Mouse (Mus musculus): ENCODE data around the gene Rcc1.
A peak's percentile ranks its signal among the peaks of the same experiment; 100 is the strongest.

Gene Rcc1

DNA sequence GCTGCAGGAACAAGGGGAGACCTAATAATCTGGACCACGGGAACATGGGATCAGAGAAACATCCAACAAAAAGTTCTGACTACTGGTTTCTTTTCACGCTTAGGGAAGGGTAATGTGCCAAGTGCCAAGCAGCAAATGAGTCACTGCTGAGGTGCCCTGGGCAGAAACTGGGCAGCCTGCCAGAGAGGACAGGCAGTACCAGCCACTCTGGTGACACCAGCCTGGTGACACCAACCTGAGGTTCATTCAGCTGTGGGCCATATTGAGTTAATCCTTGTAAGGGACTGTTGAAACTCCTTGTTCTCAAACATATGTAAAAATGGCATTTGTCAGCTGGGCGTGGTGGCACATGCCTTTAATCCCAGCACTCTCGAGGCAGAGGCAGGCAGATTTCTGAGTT is 1.2 kb upstream of the Rcc1 start:
- DNase-seq = peak; percentile 24 to 31

DNA sequence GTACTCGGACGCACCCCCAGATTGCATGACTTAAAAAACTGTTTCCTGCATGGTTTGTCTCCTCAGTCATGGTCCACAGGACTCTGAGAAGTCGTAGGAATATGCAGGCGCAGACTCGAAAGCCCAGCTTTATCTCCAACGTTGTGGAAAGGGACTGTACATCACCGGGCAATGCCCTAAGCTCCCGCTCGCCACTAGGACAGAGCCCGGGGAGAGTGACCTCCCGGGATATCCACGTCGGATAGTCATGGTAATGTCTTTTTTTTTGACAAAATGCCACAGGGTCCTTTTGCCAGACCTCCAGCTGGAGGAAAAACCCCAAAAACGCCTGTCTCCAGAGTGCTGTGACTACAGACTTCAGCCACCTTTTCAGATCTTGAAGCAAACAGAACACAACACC is 666 bp downstream of the Rcc1 start:
- peak in 1 of 2 experiments; percentile 22 for DNase-seq

DNA sequence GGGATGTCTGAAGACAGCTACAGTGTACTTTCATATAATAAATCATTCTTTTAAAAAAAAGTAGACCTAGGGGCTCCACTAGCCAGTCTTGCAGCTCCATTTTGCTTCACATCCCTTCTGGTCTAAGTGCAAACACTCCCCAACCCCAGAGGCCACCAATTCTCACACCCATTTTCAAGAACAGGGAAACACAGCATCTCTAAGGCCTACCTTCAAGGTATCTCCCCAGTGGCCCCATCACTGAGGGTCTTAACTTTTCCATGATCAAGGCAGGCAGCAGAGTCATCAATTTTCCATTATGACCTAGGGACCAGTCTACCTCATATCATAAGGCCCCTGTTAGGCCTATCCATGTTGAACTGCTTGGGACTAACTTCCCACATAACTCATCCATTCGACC is 2.0 kb downstream of the Rcc1 start:
- no peak for DNase-seq

DNA sequence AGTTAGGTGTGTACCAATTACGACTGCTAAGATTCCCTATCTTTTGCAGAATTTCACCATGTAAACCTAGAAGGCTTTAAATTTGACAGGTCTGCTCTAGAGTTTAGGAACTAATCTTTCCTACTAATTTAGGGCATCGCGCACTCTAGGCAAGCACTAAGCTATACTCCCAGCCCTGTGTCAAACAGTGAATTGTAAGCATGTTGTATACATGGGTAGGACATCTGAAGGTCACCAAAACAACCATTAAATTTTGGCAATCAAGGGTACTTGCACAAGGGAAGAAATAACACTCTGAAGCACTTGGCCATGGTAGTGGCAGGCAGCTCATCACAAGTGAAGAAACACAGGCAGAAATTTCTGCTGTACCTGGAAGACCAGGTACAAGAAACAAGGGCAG is 2.6 kb downstream of the Rcc1 start:
- no peak for DNase-seq

DNA sequence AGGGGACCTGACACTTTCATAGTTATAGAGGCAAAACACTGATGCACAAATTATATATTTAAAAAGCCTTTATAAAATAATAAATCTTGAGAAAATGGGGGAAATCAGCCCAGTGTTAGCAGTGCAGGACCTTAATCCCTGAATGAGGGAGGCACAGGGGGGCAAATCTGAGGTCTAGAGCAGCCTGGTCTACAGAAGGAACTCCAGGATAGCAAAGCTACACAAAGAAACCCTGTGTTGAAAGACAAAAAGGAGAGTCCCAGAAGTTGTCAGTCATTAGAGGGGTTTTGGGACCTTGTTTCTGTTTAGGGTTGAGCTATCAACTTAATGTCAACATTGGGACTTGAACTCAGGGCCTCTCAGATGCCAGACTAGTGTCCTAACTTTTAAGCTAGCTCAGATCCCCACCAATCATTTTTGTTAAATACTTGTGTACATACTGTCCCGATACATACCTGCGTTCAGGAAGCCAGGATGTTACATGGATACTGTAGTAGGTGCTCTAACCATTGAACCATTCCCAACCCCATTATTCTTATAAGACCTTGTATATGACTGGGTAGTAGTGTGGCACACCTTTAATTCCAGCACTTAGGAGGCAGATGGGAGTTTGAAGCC is 3.2 kb downstream of the Rcc1 start:
- no peak for DNase-seq

DNA sequence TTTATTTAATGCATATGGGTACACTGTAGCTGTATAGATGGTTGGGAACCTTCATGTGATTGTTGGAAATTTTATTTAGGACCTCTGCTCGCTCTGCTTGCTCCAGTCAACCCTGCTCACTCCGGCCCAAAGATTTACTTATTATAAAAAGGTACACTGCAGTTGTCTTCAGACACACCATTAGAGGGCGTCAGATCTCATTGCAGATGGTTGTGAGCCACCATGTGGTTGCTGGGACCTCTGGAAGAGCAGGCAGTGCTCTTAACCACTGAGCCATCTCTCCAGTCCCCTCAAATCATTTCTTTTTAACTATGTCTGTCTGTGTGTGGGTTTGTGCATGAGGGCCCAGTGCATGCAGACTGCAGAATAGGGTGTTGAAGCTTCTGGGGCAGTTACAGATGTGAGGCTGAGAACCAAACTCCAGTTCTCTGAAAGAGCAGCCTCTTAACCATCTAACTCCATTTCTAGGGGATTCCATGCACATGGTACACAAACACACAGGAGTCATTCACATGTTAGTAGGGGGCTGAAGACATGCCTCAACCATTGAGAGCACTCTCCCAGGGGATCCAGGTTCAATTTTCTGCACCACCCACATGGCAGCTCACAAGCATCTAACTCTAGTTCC is 3.8 kb downstream of the Rcc1 start:
- no peak for DNase-seq

DNA sequence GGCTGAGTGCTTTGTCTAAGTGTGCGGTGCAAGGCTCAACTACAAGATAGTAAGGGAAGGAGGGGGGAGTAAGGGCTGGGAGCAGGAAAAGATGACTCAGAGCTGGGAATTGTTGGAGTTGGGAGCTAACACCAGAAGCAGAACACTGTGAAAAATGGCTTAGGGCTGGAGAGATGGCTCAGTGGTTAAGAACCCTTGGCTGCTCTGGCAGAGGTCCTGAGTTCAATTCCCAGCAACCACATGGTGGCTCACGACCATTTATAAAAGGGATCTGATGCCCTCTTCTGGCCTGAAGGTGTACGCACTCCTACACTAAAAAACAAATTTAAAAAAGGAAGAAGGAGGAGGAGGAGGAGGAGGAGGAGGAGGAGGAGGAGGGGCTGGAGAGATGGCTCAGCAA is 6.7 kb downstream of the Rcc1 start:
- no peak for DNase-seq

DNA sequence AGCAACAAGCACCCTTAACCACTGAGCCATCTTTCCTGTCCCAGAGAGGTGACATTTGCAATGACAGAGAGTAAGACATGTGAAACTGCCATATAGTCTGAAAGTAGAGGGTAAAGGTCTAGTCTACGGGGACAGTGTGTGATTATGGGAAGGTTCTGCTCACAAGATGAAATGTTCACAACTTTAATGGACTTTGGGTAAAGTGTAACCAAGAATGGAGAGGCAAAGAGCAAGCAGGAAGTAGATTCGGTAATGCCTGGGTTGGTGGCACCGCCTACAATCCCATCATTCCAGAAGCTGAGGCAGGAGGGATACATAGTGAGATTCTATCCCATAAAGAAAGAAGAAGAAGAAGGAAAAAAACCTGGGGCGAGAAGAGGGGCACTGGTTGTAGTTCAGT is 7.1 kb downstream of the Rcc1 start:
- no peak for DNase-seq

DNA sequence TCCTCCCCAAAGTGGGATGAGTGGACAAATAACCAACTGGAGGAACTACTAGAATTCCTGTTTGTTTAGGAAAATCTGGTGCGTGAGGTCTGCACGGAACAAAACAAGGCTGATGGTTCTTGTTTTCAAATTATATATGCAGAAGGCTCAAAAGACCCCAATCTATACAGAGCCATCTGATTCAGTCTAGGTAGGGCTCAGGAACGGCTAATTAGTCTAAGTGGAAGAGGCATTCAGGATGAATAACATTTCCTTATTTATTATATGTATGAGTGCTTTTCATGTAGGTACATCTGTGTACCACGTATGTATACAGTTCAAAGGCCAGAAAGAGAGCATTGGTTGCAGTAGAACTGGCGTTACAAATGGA is 7.6 kb downstream of the Rcc1 start:
- no peak for DNase-seq

DNA sequence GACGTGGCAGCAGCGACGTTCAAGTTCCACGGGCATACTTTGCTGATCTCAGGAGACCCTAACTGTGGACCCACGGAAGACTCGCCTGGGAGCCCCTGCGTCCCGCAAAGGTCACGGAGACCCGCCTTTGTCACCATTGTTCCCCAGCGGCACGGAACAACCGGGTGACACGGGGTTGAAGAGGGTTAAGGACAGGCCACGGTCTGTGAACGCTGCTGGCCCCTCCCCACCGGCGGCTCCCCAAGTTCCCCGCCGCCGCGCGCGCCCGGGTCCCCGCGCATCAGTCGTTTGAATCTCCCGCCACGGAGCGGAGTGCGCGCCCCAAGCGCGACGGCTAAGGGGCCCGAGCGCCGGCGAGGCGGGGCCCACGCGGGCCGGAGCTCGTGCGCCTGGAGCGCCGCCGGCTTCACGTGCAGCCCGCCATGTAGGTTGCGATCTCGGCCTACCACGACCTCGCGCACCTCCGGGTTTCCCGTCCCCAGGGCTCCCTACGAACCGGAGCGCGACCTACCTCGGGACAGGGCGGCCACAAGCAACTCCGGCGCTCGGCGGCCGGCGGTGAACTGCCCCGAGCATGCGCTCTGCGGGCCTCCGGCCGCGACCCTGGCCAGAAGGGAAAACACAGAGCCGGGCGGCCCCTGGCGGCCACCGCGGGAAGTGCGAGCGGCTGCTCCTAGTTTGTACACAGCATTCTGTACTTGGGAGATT is 8.1 kb downstream of the Rcc1 start:
- peak; percentile 97 to 99 for DNase-seq

DNA sequence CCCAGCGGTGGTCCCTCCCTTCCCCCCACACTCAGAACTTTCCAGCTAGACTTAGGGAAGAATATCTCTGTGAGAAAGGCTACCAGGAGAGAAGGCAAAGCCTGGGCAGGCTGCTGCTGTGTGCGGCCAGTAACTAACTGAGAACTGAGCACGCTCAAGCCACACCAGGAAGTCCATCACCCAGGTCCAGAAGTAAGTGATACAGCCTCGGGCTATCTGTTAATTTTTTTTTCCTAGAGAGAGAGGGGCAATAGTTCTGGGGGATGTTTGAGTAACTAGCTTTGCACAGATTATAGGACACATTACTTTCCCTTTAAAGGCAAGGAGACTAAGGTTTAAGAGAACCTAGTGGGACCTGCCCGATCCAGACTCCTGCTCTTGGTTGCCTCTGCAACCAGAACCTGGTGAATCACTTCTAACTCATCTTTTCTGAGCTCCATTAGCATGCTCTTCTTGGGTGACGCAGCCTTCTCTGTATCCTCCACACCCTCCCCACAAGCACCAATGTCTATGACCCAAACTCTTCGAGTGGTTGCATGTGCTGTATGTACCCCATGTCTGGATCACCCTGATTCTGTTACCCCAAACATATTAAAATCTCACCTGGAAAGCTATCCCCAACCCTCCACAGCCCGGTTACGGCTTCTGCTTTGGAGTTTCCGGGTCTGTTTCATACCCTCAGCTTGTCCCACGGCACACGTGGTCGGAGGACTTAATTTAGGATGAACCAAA is 8.8 kb downstream of the Rcc1 start:
- no peak for DNase-seq

DNA sequence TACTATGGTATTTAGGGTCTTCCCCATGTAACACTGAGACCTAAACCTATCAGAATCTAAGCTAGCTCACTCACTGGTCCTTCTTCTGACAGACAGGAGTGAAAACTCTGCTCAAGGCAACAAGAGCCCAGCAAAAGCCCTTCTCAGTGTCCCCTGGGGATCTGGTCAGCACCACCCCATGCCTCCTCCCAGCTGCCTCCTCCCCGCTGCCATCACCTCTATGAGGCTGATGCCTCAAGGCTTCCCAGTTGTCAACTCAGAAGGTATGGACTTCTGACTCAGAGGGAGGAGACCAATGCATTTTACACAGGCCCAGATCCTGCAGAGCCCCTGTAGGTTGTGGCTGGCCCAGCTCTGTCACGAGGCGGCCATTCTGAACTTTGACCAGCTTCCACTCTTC is 12.0 kb downstream of the Rcc1 start:
- DNase-seq = no peak

DNA sequence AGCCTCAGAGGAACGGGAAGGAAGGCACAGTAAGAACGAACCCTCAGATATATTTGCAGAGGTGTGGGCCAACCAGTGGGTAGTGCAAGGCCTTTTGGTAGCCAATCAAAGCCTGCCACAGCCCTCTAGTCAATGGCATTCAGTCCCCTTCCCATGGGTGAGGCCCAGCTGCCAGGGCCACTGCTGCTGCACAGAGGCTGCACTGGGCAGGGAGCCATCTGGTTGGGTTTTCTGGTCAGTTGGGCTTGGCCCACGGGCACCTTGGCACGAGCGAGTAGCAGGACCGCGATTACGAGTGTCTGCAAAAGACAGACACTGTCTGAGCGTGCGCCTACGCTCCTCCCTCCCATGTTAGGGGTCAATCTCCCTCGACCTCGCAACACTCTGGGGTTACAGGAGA is 14.5 kb downstream of the Rcc1 start:
- DNase-seq = peak in 1 of 2 experiments; percentile 30

DNA sequence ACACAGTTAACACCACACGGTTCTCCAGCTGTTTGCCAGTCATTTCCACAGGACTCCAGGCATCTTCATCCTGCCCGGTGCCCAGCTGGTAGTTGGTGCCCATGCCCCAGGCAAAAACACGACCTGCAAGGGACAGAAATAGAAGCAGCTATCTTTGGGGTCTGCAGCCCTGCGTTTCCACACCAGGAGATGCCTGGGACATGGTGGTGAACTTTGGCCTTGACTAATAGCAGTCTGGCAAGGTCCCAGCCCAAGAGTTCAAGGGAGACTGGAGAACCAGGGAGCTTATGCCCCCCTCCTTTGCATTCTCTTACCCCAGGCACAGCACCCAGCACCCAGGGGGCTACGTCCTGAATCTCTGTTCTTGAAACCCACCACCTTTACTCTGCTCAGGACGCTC is 20.5 kb downstream of the Rcc1 start:
- no peak for DNase-seq

DNA sequence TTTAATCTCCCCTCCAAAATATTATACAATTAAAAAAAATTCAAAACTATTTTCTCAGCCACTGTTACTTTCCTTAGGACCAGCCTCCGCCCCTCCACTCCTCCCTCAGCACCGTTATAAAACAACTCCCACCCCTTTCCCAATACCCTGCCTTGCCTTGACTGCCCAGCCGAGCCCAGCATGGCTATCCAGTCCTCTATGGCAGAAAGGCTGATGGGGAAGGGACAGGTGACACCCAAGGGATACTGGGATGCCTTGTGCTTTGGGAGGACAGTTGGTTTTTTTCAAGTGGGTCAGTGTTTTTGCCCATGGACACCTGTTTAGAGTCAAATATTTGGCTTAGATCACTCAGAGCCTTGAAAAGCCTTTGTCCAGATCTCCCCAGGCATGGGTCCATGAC is 21.4 kb downstream of the Rcc1 start:
- no peak for DNase-seq

DNA sequence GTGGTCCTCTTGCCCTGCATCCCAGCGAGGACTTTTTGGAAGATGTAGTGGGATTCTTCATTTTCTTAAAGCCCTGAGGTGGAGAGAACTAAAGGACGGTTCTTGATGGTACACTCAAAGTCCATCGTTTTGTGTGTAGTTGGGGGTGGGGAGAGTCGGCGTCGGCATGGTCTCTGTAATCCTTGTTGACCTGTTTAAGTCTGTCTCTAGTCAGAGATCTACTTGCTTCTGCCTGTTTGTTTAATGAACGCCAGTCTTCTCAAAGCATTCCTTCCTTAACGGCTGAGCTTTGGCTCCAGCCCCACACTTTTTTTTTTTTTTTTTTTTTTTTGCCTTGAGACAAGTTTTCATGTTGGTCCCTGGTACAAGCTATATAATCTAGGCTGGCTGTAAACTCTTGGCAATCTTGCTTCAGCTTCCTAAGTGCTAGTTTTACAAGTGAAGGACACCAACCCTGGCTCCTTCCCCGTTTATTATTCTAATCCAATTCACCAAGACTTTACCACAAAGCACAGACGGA is 23.5 kb downstream of the Rcc1 start:
- no peak for DNase-seq

DNA sequence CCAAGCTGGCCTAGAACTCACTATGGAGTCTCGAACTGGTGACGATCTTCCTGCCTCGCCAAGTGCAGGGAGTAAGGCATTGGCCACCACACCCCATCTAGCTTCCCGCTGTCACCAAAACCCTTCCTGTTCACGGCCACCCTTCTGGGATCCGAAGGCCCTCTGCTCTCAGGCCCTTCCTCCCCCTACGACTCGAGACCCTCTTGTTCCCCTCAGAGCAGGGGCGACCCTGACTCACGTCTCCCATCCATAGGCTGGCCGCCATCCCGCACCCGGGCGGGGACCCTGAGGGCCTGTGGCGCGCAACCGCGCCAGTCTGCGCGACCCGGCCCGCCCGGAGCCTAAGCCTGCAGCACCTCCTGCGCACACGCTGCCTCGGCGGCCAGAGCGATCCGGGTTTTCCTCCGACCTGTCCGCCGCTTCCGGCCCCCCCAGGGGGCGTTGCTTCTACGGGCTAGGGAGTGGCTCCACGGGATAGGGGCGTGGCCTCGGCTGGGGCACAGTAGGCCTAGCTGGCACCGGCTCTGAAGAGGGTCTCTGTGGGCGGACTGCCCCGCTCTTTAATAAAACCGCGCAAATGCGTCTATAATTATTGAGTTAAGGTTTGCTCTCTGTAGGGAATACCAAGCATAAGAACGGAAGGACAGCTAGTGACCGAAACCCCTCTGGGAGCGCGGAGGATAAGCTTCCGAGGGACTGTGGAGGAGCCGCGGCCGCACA is 24.1 kb downstream of the Rcc1 start, which contains the start of gene Trnau1ap:
TSS of gene Trnau1ap (minus strand) at position 424 of the 720 bp plus-strand sequence.
- DNase-seq = peak; percentile 84 to 91

DNA sequence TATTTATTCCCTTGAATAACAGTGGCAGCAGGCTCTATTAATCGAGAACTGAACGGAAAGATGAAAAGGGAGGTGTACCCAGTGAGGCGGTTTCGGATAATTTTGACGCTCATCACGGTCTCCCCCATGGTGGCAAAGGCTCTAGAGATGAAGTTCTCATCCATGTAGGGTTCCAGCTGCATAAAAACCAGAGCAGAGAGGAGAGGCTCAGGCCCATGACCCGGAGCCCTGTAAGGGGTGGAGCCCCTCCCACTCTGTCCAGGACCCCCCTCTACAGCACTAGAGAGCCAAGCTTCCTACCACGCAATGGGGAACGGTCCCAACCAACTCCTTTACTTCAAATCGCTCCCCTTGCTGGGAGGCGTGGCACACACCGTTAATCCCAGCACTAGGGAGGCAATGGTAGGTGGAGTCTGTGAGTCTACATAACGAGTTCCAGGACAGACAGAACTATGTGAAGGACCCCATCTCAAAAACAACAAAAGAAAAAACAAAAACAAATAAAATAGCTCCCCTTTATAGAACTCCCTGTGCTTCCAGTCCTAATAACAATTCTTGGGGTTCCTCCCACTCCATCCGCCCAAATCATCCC is 24.9 kb downstream of the Rcc1 start:
- DNase-seq = no peak

DNA sequence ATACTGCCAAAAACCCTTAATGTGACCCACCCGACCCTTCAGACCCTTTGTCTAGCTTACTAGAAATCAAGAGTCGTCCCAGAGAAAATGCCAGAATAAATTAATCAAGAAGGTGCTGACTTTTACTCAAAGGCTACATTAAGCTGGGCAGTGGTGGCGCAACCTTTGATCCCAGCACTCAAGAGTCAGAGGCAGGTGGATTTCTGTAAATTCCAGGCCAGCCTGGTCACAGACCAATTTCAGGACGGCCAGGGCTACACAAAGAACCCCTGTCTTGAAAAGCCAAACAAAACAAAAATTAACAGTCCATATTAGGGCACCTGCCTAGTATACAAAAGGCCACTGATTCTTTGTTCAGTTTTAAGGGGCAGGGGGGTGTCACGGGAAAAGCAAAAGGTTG is 26.9 kb downstream of the Rcc1 start:
- no peak for DNase-seq

DNA sequence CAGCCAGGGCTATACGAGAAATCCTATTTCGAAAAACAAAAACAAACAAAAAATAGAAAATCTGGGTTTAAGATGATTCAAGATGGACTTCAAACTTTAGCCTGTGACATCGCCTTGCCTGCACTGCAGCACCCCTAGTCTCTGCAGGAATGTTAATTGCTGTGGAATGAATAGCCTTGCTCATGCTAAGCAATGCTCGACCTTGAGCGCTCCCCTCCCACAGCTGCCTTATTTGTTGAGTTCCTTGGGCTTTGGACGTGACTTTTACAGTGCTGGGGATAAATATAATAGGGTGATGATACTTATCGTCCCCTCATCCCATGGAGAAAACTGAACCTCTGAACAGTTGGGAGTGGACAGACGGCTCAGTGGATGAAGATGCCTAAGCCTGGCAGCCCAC is 37.7 kb downstream of the Rcc1 start:
- DNase-seq = no peak

DNA sequence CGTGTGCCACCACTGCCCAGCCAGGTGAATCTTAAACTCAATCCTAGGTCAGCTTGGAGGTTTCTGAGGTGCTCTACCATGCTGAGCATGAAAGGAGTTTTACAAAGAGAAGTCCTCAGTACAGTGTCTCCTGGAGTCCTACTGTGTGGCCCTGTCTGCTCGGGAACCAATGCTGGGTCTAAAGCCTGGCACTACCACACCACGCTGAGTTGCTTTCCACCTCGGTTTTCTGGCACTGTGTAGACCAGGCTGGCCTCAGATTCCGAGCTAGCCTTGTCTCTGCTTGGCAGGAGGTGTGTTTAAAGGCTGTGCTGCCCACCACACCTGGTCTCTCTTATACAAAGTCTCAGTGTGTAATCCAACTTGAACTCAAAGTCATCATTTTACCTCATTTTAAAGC is 40.8 kb downstream of the Rcc1 start:
- no peak for DNase-seq

DNA sequence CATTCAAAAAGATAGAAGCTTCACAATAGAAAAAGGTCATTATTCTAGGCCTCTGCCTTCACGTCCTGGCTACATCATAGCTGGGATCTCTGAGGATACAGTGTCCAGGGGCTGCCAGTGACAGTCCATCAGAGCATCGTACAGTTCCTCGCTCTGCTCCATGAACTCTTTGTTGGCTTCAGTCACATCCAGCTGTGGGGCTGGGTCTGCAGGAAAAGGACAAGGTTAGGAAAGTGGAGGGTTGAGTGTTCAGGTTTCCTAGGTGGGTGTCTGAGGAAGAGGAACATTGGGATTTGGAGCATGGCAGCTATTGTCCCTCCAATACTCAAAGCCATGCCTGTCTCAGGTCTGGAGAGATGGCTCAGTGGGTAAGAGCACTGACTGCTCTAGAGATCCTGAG is 41.6 kb downstream of the Rcc1 start:
- DNase-seq = no peak

Data from cerebellum, postnatal 36 days (tissue).